ENCODE assay signal across 8 mouse cellular contexts in genomic region chr16:97804680-97805547, GRCm38 (mm10). TPM values are rescaled to one million over a fixed set of nuclear protein-coding genes. Genes with fewer than 3 reads are reported as not detected.
DNase-seq lines count a peak whose midpoint lies in the region; ATAC-seq and TF ChIP-seq lines count a peak whose summit lies in the region.

No protein-coding gene starts in this region.

- no peak overlapping the region for H3K9ac ChIP-seq in kidney, embryonic 14.5 days (ENCODE audit: low read depth, low read length)
- no peak overlapping the region for H3K9ac ChIP-seq in intestine, embryonic 15.5 days
- H3K9ac ChIP-seq in neural tube, embryonic 11.5 days (ENCODE audit: low read length), result no peak overlapping the region
- no peak overlapping the region for H3K9ac ChIP-seq in stomach, postnatal 0 days (ENCODE audit: low read length)

- peaks cover 73% of the 10 kb centered on the region for H3K36me3 ChIP-seq in kidney, embryonic 14.5 days (ENCODE audit: control insufficient read depth, insufficient read depth, low read length)
- peaks cover 41% of the 10 kb centered on the region for H3K36me3 ChIP-seq in intestine, embryonic 15.5 days
- peaks cover 11% of the 10 kb centered on the region for H3K36me3 ChIP-seq in neural tube, embryonic 11.5 days (ENCODE audit: control insufficient read depth, insufficient read depth, low read length)
- peaks cover 33% of the 10 kb centered on the region; the same call in 1 of the 2 replicates for H3K36me3 ChIP-seq in stomach, postnatal 0 days (ENCODE audit: control insufficient read depth, insufficient read depth, low read length)

- H3K4me1 ChIP-seq in kidney, embryonic 14.5 days (ENCODE audit: control insufficient read depth, insufficient read depth, low read length), result no peaks in the 10 kb centered on the region
- no peaks in the 10 kb centered on the region for H3K4me1 ChIP-seq in intestine, embryonic 15.5 days (replicated peaks)
- no peaks in the 10 kb centered on the region for H3K4me1 ChIP-seq in neural tube, embryonic 11.5 days (ENCODE audit: control insufficient read depth, insufficient read depth, low read length)
- H3K4me1 ChIP-seq in stomach, postnatal 0 days (replicated peaks; ENCODE audit: control insufficient read depth, insufficient read depth), result no peaks in the 10 kb centered on the region

- 81% methylated on average over 7 of the region's 7 CpGs for WGBS in kidney, embryonic 14.5 days
- 69% methylated on average over 7 of the region's 7 CpGs for WGBS in intestine, embryonic 15.5 days
- 75% methylated on average over 7 of the region's 7 CpGs for WGBS in neural tube, embryonic 11.5 days
- WGBS in stomach, postnatal 0 days, result 80% methylated on average over 7 of the region's 7 CpGs

- peak; percentile 86 for TF ChIP-seq CTCF in stomach, postnatal 0 days (IDR thresholded peaks at IDR 0.05; ENCODE audit: low read depth)

- TF ChIP-seq EP300 in stomach, postnatal 0 days (optimal IDR thresholded peaks at IDR 0.05), result no peak

- no peaks in the 10 kb centered on the region for H3K9me3 ChIP-seq in kidney, embryonic 14.5 days (ENCODE audit: control insufficient read depth, low read length)
- H3K9me3 ChIP-seq in intestine, embryonic 15.5 days, result no peaks in the 10 kb centered on the region
- no peaks in the 10 kb centered on the region for H3K9me3 ChIP-seq in neural tube, embryonic 11.5 days (ENCODE audit: control insufficient read depth, low read length)
- H3K9me3 ChIP-seq in stomach, postnatal 0 days (ENCODE audit: control insufficient read depth, low read length), result no peaks in the 10 kb centered on the region

- intact Hi-C loops in left cerebral cortex, postnatal 36 days (cut with DNase I), result loop anchor here (5.0 kb wide), 1 partner anchor 47 kb away; the partner anchor contains the start of gene Prdm15

- H3K4me2 ChIP-seq in kidney, embryonic 14.5 days (replicated peaks; ENCODE audit: low read depth, low read length), result no peak overlapping the region
- H3K4me2 ChIP-seq in intestine, embryonic 15.5 days (replicated peaks), result no peak overlapping the region
- H3K4me2 ChIP-seq in neural tube, embryonic 11.5 days (ENCODE audit: low read depth), result no peak overlapping the region
- no peak overlapping the region for H3K4me2 ChIP-seq in stomach, postnatal 0 days (replicated peaks; ENCODE audit: low read depth)

- no peaks in the 10 kb centered on the region for H3K27me3 ChIP-seq in kidney, embryonic 14.5 days (ENCODE audit: control insufficient read depth, insufficient read depth, low read length)
- H3K27me3 ChIP-seq in intestine, embryonic 15.5 days (replicated peaks), result no peaks in the 10 kb centered on the region
- no peaks in the 10 kb centered on the region for H3K27me3 ChIP-seq in neural tube, embryonic 11.5 days (ENCODE audit: control insufficient read depth, insufficient read depth, low read length)
- no peaks in the 10 kb centered on the region for H3K27me3 ChIP-seq in stomach, postnatal 0 days (ENCODE audit: control insufficient read depth, insufficient read depth, low read length)

- no peak overlapping the region for H3K27ac ChIP-seq in kidney, embryonic 14.5 days (ENCODE audit: low read depth, low read length)
- H3K27ac ChIP-seq in intestine, embryonic 15.5 days, result no peak overlapping the region
- H3K27ac ChIP-seq in neural tube, embryonic 11.5 days (ENCODE audit: low read depth, low read length), result no peak overlapping the region
- no peak overlapping the region for H3K27ac ChIP-seq in stomach, postnatal 0 days (replicated peaks)

- DNase-seq in kidney, adult 18-20 months, result peak; percentile 86
- DNase-seq in cerebellum, postnatal 10 days, result peak; percentile 93 to 96
- peak; percentile 54 to 76 for DNase-seq in frontal cortex, postnatal 14 days (ENCODE audit: low spot score in 2 of 2)
- DNase-seq in left cerebral cortex, postnatal 36 days (ENCODE audit: low spot score in 2 of 2), result peak; percentile 73
- peak; percentile 65 for DNase-seq in neural tube, embryonic 11.5 days (ENCODE audit: low spot score)
- DNase-seq in stomach, postnatal 0 days (ENCODE audit: low spot score), result peak; percentile 86

- no peak for ATAC-seq in kidney, embryonic 14.5 days (ENCODE audit: low FRiP score, low TSS enrichment)
- ATAC-seq in intestine, embryonic 15.5 days, result peak; percentile 36; the same call in 1 of the 2 replicates
- ATAC-seq in neural tube, embryonic 11.5 days (ENCODE audit: insufficient read depth, low FRiP score, low TSS enrichment), result no peak
- ATAC-seq in stomach, postnatal 0 days (ENCODE audit: low FRiP score, low TSS enrichment), result 0 out of 2 replicates have a peak, but pooled peaks have one; percentile 39

- H3K4me3 ChIP-seq in kidney, embryonic 14.5 days (ENCODE audit: low read length), result no peak overlapping the region
- H3K4me3 ChIP-seq in intestine, embryonic 15.5 days (replicated peaks), result no peak overlapping the region
- no peak overlapping the region for H3K4me3 ChIP-seq in neural tube, embryonic 11.5 days (ENCODE audit: low read depth, low read length)
- no peak overlapping the region for H3K4me3 ChIP-seq in stomach, postnatal 0 days (ENCODE audit: low read depth, low read length)

RNA-seq across cellular contexts. Expression of gene Ripk4, which starts 41.3 kb away (rescaled TPM):
- polyA plus RNA-seq in kidney, embryonic 14.5 days (2014; fragmentation: Nextera tagmentation; extraction: Ambion mirVana), result 4.6 and 7.7 TPM in 2 replicates
- polyA plus RNA-seq in intestine, embryonic 15.5 days (2015; fragmentation: Nextera tagmentation; extraction: Ambion mirVana), result 19.6 and 21.7 TPM in 2 replicates
- total RNA-seq in left cerebral cortex, postnatal 36 days (2021), result under 1 TPM; 0.27 to 0.52 TPM
- polyA plus RNA-seq in neural tube, embryonic 11.5 days (2014; fragmentation: Nextera tagmentation; extraction: Ambion mirVana), result 1.0 TPM in 2 replicates
- 20.4 and 24.1 TPM in 2 replicates for polyA plus RNA-seq in stomach, postnatal 0 days (2015; fragmentation: Nextera tagmentation; extraction: Ambion mirVana)

RNA-seq across cellular contexts. Expression of gene Prdm15, which starts 46.7 kb away (rescaled TPM):
- polyA plus RNA-seq in kidney, embryonic 14.5 days (2014; fragmentation: Nextera tagmentation; extraction: Ambion mirVana), result 7.8 and 14.4 TPM in 2 replicates
- 7.4 and 9.1 TPM in 2 replicates for polyA plus RNA-seq in intestine, embryonic 15.5 days (2015; fragmentation: Nextera tagmentation; extraction: Ambion mirVana)
- 10 to 100 TPM; 17.0 to 26.0 TPM for total RNA-seq in left cerebral cortex, postnatal 36 days (2021)
- 12.6 and 14.0 TPM in 2 replicates for polyA plus RNA-seq in neural tube, embryonic 11.5 days (2014; fragmentation: Nextera tagmentation; extraction: Ambion mirVana)
- polyA plus RNA-seq in stomach, postnatal 0 days (2015; fragmentation: Nextera tagmentation; extraction: Ambion mirVana), result 2.2 and 2.4 TPM in 2 replicates

Comparison
In these comparisons a context has a peak if more than half of its experiments do, and no peak if none do; other contexts are left out.
1. ATAC-seq: peak in intestine, embryonic 15.5 days (single experiment) and stomach, postnatal 0 days (single experiment); none in kidney, embryonic 14.5 days (single experiment) and neural tube, embryonic 11.5 days (single experiment).
2. Peak in every context shown above with its lines, with median percentiles within 50 percentile points of each other: DNase-seq.